Mouse (Mus musculus): ENCODE data around the gene Klhl26.

GRCm38 (mm10) chr8:70481908-70482307 is 5.1 kb upstream of the Klhl26 start:
- TF ChIP-seq CTCF (IDR thresholded peaks at IDR 0.05; ENCODE audit: insufficient read depth, low read depth, low read length) (no peak), POLR2A (IDR thresholded peaks at IDR 0.05; ENCODE audit: insufficient read depth, low read depth, low read length) (no peak)
